Mouse (Mus musculus) megakaryocyte, embryonic 14.5 days (primary cell): Measurements from ENCODE around the gene Tmprss7.

ENCODE experiments used
- FLI1 ChIP-seq: IDR thresholded peaks from 2 replicates; pipeline ENCODE4 v1.6.1; 2012; ENCODE audit warnings: low read length, inconsistent platforms, mixed read lengths
- GATA1 ChIP-seq: IDR thresholded peaks from 3 replicates; pipeline ENCODE4 v1.6.1; 2012; ENCODE audit warnings: mixed read lengths, low read length, inconsistent platforms, borderline replicate concordance

- TF ChIP-seq GATA1 (no peak), FLI1 (no peak)
These were observed 40.2 kb downstream of the Tmprss7 start for GRCm38 (mm10) chr16:45653009-45653933.
